8 mouse cellular contexts compared by ENCODE assay signal in the genomic region with DNA sequence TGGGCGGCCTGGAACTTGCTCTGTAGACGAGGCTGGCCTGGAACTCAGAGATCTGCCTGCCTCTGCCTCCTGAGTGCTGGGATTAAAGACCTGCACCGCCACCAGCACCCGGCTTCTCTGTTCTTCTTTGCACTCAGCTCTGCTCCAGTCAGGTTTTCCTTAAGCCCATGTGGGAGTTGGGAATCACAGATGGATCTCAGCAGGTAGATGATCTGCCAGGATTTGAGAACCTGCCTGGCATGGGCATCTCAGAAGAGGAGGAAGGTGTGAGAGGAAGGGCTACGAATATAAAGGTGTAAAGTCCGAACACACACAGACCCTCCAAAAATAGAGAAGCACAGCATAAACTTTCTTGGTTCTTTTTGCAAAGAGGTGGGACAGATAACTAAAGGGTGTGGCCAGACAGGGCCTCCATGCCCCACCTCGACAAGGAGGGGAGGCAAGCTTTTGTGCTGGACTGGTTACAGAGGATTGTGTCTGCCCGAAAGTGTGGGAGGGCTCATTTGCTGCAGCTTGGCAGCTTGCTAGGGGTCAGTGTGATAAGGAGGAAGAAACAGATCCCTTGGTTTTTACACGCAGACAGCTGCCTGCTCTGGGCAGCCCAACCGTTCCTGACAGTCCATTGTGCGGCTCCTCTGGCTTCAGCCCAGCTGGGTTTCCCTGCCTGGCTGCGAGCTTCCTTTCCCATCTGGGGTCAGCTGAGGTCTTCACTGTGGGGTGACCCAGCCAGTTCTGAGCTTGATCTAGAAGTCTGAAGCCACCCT. TPM values are rescaled to one million over a fixed set of nuclear protein-coding genes. Genes with fewer than 3 reads are reported as not detected.
DNase-seq lines count a peak whose midpoint lies in the region; ATAC-seq and TF ChIP-seq lines count a peak whose summit lies in the region.

No protein-coding gene starts in this region.

- no peak for TF ChIP-seq CTCF in lung, postnatal 0 days (IDR thresholded peaks at IDR 0.05)
- TF ChIP-seq CTCF in hindbrain, postnatal 0 days (IDR thresholded peaks at IDR 0.05; ENCODE audit: low read depth): no peak

- no peaks in the 10 kb centered on the region for H3K36me3 ChIP-seq in embryonic facial prominence, embryonic 14.5 days (ENCODE audit: control insufficient read depth, insufficient read depth, low read length)
- H3K36me3 ChIP-seq in embryonic facial prominence, embryonic 10.5 days (replicated peaks): peaks cover 50% of the 10 kb centered on the region
- H3K36me3 ChIP-seq in lung, postnatal 0 days (ENCODE audit: insufficient read depth, low read length): no peaks in the 10 kb centered on the region
- no peaks in the 10 kb centered on the region for H3K36me3 ChIP-seq in hindbrain, embryonic 11.5 days (ENCODE audit: control insufficient read depth, insufficient read depth, low read length)
- no peaks in the 10 kb centered on the region for H3K36me3 ChIP-seq in hindbrain, postnatal 0 days (ENCODE audit: insufficient read depth, low read length)

- no peak overlapping the region for H3K27ac ChIP-seq in embryonic facial prominence, embryonic 14.5 days (replicated peaks; ENCODE audit: low read depth, low read length)
- no peak overlapping the region for H3K27ac ChIP-seq in embryonic facial prominence, embryonic 10.5 days (replicated peaks)
- H3K27ac ChIP-seq in lung, postnatal 0 days (ENCODE audit: low read length): no peak overlapping the region
- H3K27ac ChIP-seq in hindbrain, embryonic 11.5 days (ENCODE audit: low read depth, low read length): no peak overlapping the region
- H3K27ac ChIP-seq in hindbrain, postnatal 0 days: no peak overlapping the region

- peak; percentile 68; the same call in 1 of the 2 replicates for TF ChIP-seq EP300 in lung, postnatal 0 days (IDR thresholded peaks at IDR 0.05)

- H3K27me3 ChIP-seq in embryonic facial prominence, embryonic 14.5 days (replicated peaks; ENCODE audit: control insufficient read depth, insufficient read depth, low read length): no peaks in the 10 kb centered on the region
- H3K27me3 ChIP-seq in embryonic facial prominence, embryonic 10.5 days (replicated peaks; ENCODE audit: low read depth, poor library complexity, severe bottlenecking): no peaks in the 10 kb centered on the region
- no peaks in the 10 kb centered on the region for H3K27me3 ChIP-seq in lung, postnatal 0 days (replicated peaks; ENCODE audit: insufficient read depth, low read length)
- H3K27me3 ChIP-seq in hindbrain, embryonic 11.5 days (ENCODE audit: control insufficient read depth, insufficient read depth, low read length): no peaks in the 10 kb centered on the region
- no peaks in the 10 kb centered on the region for H3K27me3 ChIP-seq in hindbrain, postnatal 0 days (ENCODE audit: insufficient read depth, low read length)

- 67% methylated on average over 12 of the region's 12 CpGs for WGBS in embryonic facial prominence, embryonic 14.5 days
- 76% methylated on average over 12 of the region's 12 CpGs for WGBS in embryonic facial prominence, embryonic 10.5 days
- 55% methylated on average over 12 of the region's 12 CpGs for WGBS in lung, postnatal 0 days
- 70% methylated on average over 12 of the region's 12 CpGs for WGBS in hindbrain, embryonic 11.5 days
- WGBS in hindbrain, postnatal 0 days: 59% methylated on average over 12 of the region's 12 CpGs

- H3K4me3 ChIP-seq in embryonic facial prominence, embryonic 14.5 days (ENCODE audit: low read depth, low read length): no peak overlapping the region
- H3K4me3 ChIP-seq in embryonic facial prominence, embryonic 10.5 days: no peak overlapping the region
- no peak overlapping the region for H3K4me3 ChIP-seq in lung, postnatal 0 days (ENCODE audit: low read depth, low read length)
- no peak overlapping the region for H3K4me3 ChIP-seq in hindbrain, embryonic 11.5 days (ENCODE audit: low read depth, low read length)
- no peak overlapping the region for H3K4me3 ChIP-seq in hindbrain, postnatal 0 days (ENCODE audit: low read length)

- no peaks in the 10 kb centered on the region for H3K9me3 ChIP-seq in embryonic facial prominence, embryonic 14.5 days (ENCODE audit: control insufficient read depth, low read length)
- H3K9me3 ChIP-seq in embryonic facial prominence, embryonic 10.5 days: no peaks in the 10 kb centered on the region
- H3K9me3 ChIP-seq in lung, postnatal 0 days (ENCODE audit: low read length): no peaks in the 10 kb centered on the region
- no peaks in the 10 kb centered on the region for H3K9me3 ChIP-seq in hindbrain, embryonic 11.5 days (ENCODE audit: control insufficient read depth, low read length)
- H3K9me3 ChIP-seq in hindbrain, postnatal 0 days (ENCODE audit: low read length): no peaks in the 10 kb centered on the region

- peaks cover 7% of the 10 kb centered on the region for H3K4me1 ChIP-seq in embryonic facial prominence, embryonic 14.5 days (ENCODE audit: control insufficient read depth, insufficient read depth, low read length)
- peaks cover 23% of the 10 kb centered on the region for H3K4me1 ChIP-seq in embryonic facial prominence, embryonic 10.5 days
- peaks cover 4% of the 10 kb centered on the region; the same call in 1 of the 2 replicates for H3K4me1 ChIP-seq in lung, postnatal 0 days (ENCODE audit: insufficient read depth, low read depth, low read length)
- no peaks in the 10 kb centered on the region for H3K4me1 ChIP-seq in hindbrain, embryonic 11.5 days (replicated peaks; ENCODE audit: control insufficient read depth, insufficient read depth, low read length)
- no peaks in the 10 kb centered on the region for H3K4me1 ChIP-seq in hindbrain, postnatal 0 days (ENCODE audit: insufficient read depth, low read length)

- no peak overlapping the region for H3K4me2 ChIP-seq in embryonic facial prominence, embryonic 14.5 days (ENCODE audit: low read depth, low read length)
- no peak overlapping the region for H3K4me2 ChIP-seq in lung, postnatal 0 days (replicated peaks; ENCODE audit: low read depth, low read length)
- H3K4me2 ChIP-seq in hindbrain, embryonic 11.5 days (replicated peaks; ENCODE audit: low read depth, low read length): no peak overlapping the region
- H3K4me2 ChIP-seq in hindbrain, postnatal 0 days (ENCODE audit: low read depth, low read length): no peak overlapping the region

- peak; percentile 53 for DNase-seq in embryonic facial prominence, embryonic 14.5 days (ENCODE audit: low spot score)
- no peak for DNase-seq in embryonic facial prominence, embryonic 10.5 days (ENCODE audit: low spot score)
- peak; percentile 94 for DNase-seq in brain, adult 2 months (ENCODE audit: low read depth, low spot score)
- DNase-seq in gastrocnemius, postnatal 25 days: peak; percentile 80
- peak; percentile 65 to 66 for DNase-seq in kidney, adult 8-10 months
- DNase-seq in lung, postnatal 0 days (ENCODE audit: low spot score): peak; percentile 66
- DNase-seq in hindbrain, embryonic 11.5 days (ENCODE audit: low spot score): no peak
- no peak for DNase-seq in hindbrain, postnatal 0 days (ENCODE audit: low spot score)

- H3K9ac ChIP-seq in embryonic facial prominence, embryonic 14.5 days (ENCODE audit: low read depth, low read length): no peak overlapping the region
- H3K9ac ChIP-seq in lung, postnatal 0 days (replicated peaks; ENCODE audit: low read depth): no peak overlapping the region
- no peak overlapping the region for H3K9ac ChIP-seq in hindbrain, embryonic 11.5 days (ENCODE audit: low read depth, low read length)
- H3K9ac ChIP-seq in hindbrain, postnatal 0 days (replicated peaks; ENCODE audit: low read length): no peak overlapping the region

- ATAC-seq in embryonic facial prominence, embryonic 14.5 days (ENCODE audit: low read depth): 0 out of 2 replicates have a peak, but pooled peaks have one; percentile 23
- peak; percentile 80 for ATAC-seq in lung, postnatal 0 days
- no peak for ATAC-seq in hindbrain, embryonic 11.5 days (ENCODE audit: low FRiP score)
- no peak for ATAC-seq in hindbrain, postnatal 0 days

RNA-seq across cellular contexts. Expression of gene St3gal2, which starts 11.6 kb away (rescaled TPM):
- 19.4 and 20.8 TPM in 2 replicates for polyA plus RNA-seq in embryonic facial prominence, embryonic 14.5 days (2014; fragmentation: Nextera tagmentation; extraction: Ambion mirVana)
- 34.5 and 34.8 TPM in 2 replicates for polyA plus RNA-seq in embryonic facial prominence, embryonic 10.5 days (2016; fragmentation: Nextera tagmentation; extraction: Ambion mirVana)
- 10 to 100 TPM; 43.5 to 45.3 TPM for total RNA-seq in gastrocnemius, postnatal 25 days (2021)
- 15.5 and 16.7 TPM in 2 replicates for polyA plus RNA-seq in lung, postnatal 0 days (2015; fragmentation: Nextera tagmentation; extraction: Ambion mirVana)
- polyA plus RNA-seq in hindbrain, embryonic 11.5 days (2014; fragmentation: Nextera tagmentation; extraction: Ambion mirVana): 10.6 and 11.8 TPM in 2 replicates
- 32.2 and 39.6 TPM in 2 replicates for total RNA-seq in hindbrain, postnatal 0 days (2014; rRNA removed)
- 19.9 and 20.2 TPM in 2 replicates for polyA plus RNA-seq in hindbrain, postnatal 0 days (2015; fragmentation: Nextera tagmentation; extraction: Ambion mirVana)

RNA-seq across cellular contexts. Expression of gene Fuk, which starts 29.1 kb away (rescaled TPM):
- 7.6 and 9.2 TPM in 2 replicates for polyA plus RNA-seq in embryonic facial prominence, embryonic 14.5 days (2014; fragmentation: Nextera tagmentation; extraction: Ambion mirVana)
- polyA plus RNA-seq in embryonic facial prominence, embryonic 10.5 days (2016; fragmentation: Nextera tagmentation; extraction: Ambion mirVana): 16.2 and 16.5 TPM in 2 replicates
- 1 to 10 TPM; 3.2 to 3.3 TPM for total RNA-seq in gastrocnemius, postnatal 25 days (2021)
- 6.2 and 6.7 TPM in 2 replicates for polyA plus RNA-seq in lung, postnatal 0 days (2015; fragmentation: Nextera tagmentation; extraction: Ambion mirVana)
- polyA plus RNA-seq in hindbrain, embryonic 11.5 days (2014; fragmentation: Nextera tagmentation; extraction: Ambion mirVana): 4.5 and 5.0 TPM in 2 replicates
- total RNA-seq in hindbrain, postnatal 0 days (2014; rRNA removed): 11.0 and 17.9 TPM in 2 replicates
- 5.3 and 5.8 TPM in 2 replicates for polyA plus RNA-seq in hindbrain, postnatal 0 days (2015; fragmentation: Nextera tagmentation; extraction: Ambion mirVana)

Comparison
In these comparisons a context has a peak if more than half of its experiments do, and no peak if none do; other contexts are left out.
1. DNase-seq: peak in embryonic facial prominence, embryonic 14.5 days (single experiment), brain, adult 2 months (single experiment), gastrocnemius, postnatal 25 days (single experiment), kidney, adult 8-10 months (2 of 2) and lung, postnatal 0 days (single experiment); none in embryonic facial prominence, embryonic 10.5 days (single experiment), hindbrain, embryonic 11.5 days (single experiment) and hindbrain, postnatal 0 days (single experiment).
2. ATAC-seq: peak in embryonic facial prominence, embryonic 14.5 days (single experiment) and lung, postnatal 0 days (single experiment); none in hindbrain, embryonic 11.5 days (single experiment) and hindbrain, postnatal 0 days (single experiment).